Mouse (Mus musculus): ENCODE measurements around the gene Tmem144. TPM values are rescaled to one million over a fixed set of nuclear protein-coding genes. Genes with fewer than 3 reads are reported as not detected.

The Tmem144 gene
- polyA plus RNA-seq, 1 experiment from 2014 or later: 4.9 TPM

DNA sequence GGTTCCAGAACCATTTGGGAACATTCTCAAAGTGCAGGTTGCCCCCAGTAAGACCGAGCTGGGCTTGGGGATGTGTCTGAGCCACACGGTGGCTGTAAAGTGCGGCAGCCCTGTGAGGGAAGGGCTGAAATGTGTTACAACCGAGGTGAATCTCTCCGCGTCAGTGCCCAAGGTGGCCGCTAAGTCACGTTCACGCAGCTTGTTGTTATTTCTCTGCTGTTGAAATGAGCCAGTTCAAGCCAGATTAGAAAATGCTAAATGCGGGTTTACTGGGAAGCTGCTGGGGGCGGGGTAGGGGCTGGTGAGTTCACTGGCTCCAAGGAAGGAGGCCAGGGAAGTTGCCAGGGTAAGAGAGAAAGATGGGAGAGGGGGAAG lies 68.2 kb downstream of the Tmem144 start:
- WGBS: 16% methylated on average over 11 of the region's 11 CpGs
- no peak for ATAC-seq (replicated peaks; ENCODE audit: low FRiP score)
- Histone ChIP-seq H3K27me3 (replicated peaks; ENCODE audit: control insufficient read depth, insufficient read depth, low read length) (no peaks in the 10 kb centered on the region), H3K36me3 (ENCODE audit: control insufficient read depth, insufficient read depth, low read length) (no peaks in the 10 kb centered on the region), H3K4me2 (peak overlapping the region; percentile 43), H3K27ac (ENCODE audit: low read depth, low read length) (no peak overlapping the region), H3K9me3 (ENCODE audit: control insufficient read depth, low read length) (no peaks in the 10 kb centered on the region), H3K4me3 (ENCODE audit: low read depth, low read length) (no peak overlapping the region), H3K4me1 (replicated peaks; ENCODE audit: control insufficient read depth, insufficient read depth, low read length) (no peaks in the 10 kb centered on the region), H3K9ac (ENCODE audit: low read depth, low read length) (no peak overlapping the region)
- no peak for DNase-seq (ENCODE audit: low spot score)

- peak overlapping the region; percentile 43; the same call in 1 of the 2 replicates for H3K4me2 ChIP-seq
- no peak for ATAC-seq (replicated peaks; ENCODE audit: low FRiP score)
- H3K4me1 ChIP-seq (replicated peaks; ENCODE audit: control insufficient read depth, insufficient read depth, low read length): no peaks in the 10 kb centered on the region
- H3K27ac ChIP-seq (ENCODE audit: low read depth, low read length): no peak overlapping the region
- WGBS: 38% methylated on average over 10 of the region's 10 CpGs
- DNase-seq (ENCODE audit: low spot score): no peak
- no peaks in the 10 kb centered on the region for H3K36me3 ChIP-seq (ENCODE audit: control insufficient read depth, insufficient read depth, low read length)
- H3K9me3 ChIP-seq (ENCODE audit: control insufficient read depth, low read length): no peaks in the 10 kb centered on the region
- H3K9ac ChIP-seq (ENCODE audit: low read depth, low read length): no peak overlapping the region
- H3K27me3 ChIP-seq (replicated peaks; ENCODE audit: control insufficient read depth, insufficient read depth, low read length): no peaks in the 10 kb centered on the region
- H3K4me3 ChIP-seq (ENCODE audit: low read depth, low read length): no peak overlapping the region
These were observed 68.8 kb downstream of the Tmem144 start for GRCm38 (mm10) chr3:79783630-79784361.

- Histone ChIP-seq H3K36me3 (ENCODE audit: control insufficient read depth, insufficient read depth, low read length) (no peaks in the 10 kb centered on the region), H3K9me3 (ENCODE audit: control insufficient read depth, low read length) (no peaks in the 10 kb centered on the region), H3K4me2 (no peak overlapping the region), H3K4me1 (replicated peaks; ENCODE audit: control insufficient read depth, insufficient read depth, low read length) (no peaks in the 10 kb centered on the region), H3K27me3 (replicated peaks; ENCODE audit: control insufficient read depth, insufficient read depth, low read length) (no peaks in the 10 kb centered on the region), H3K4me3 (ENCODE audit: low read depth, low read length) (no peak overlapping the region), H3K9ac (ENCODE audit: low read depth, low read length) (no peak overlapping the region), H3K27ac (ENCODE audit: low read depth, low read length) (no peak overlapping the region)
- ATAC-seq (replicated peaks; ENCODE audit: low FRiP score) (no peak), DNase-seq (ENCODE audit: low spot score) (no peak)
- WGBS: 76% methylated on average over 2 of the region's 2 CpGs
These were observed 79.9 kb downstream of the Tmem144 start for GRCm38 (mm10) chr3:79772701-79773100.

Other genes with a start within 250 kb of the Tmem144 start
- 29.0 and 30.3 TPM in 2 replicates for gene 4930579G24Rik, start 223.7 kb downstream of the Tmem144 start, polyA plus RNA-seq (2014; fragmentation: Nextera tagmentation; extraction: Ambion mirVana)
- gene Etfdh, start 223.3 kb downstream of the Tmem144 start, polyA plus RNA-seq (2014; fragmentation: Nextera tagmentation; extraction: Ambion mirVana): 48.8 and 54.5 TPM in 2 replicates
- 0.14 and 0.29 TPM in 2 replicates for gene Rxfp1, start 114.9 kb downstream of the Tmem144 start, polyA plus RNA-seq (2014; fragmentation: Nextera tagmentation; extraction: Ambion mirVana)
- gene Fam198b, start 31.8 kb upstream of the Tmem144 start, polyA plus RNA-seq (2014; fragmentation: Nextera tagmentation; extraction: Ambion mirVana): 4.8 and 5.9 TPM in 2 replicates

Measured in liver, embryonic 11.5 days (tissue).